Comparison of ENCODE assay signal across 27 mouse cellular contexts in genomic region chr11:76461201-76461600, GRCm38 (mm10). TPM values are rescaled to one million over a fixed set of nuclear protein-coding genes. Genes with fewer than 3 reads are reported as not detected.
DNase-seq lines count a peak whose midpoint lies in the region; ATAC-seq and TF ChIP-seq lines count a peak whose summit lies in the region.
"Had no signal": no experiment of that assay in that cellular context is flagged by ENCODE, and none has a peak within 500 bp of the region (broad histone marks: within the 10 kb centered on the region; RNA-seq: fewer than 3 reads in every experiment).

No protein-coding gene starts in this region.

- no peak for TF ChIP-seq EP300 in CH12.LX (IDR thresholded peaks at IDR 0.05; ENCODE audit: low read length)

- WGBS in heart, embryonic 12.5 days, result 50% methylated on average over 6 of the region's 6 CpGs

- peaks cover 50% of the 10 kb centered on the region for H3K36me3 ChIP-seq in heart, embryonic 12.5 days
- peaks cover 33 to 59% of the 10 kb centered on the region in 2 experiments for H3K36me3 ChIP-seq in CH12.LX (replicated peaks in 1 of 2; ENCODE audit: control insufficient read depth in 1 of 2, insufficient read depth in 1 of 2, low read length in 1 of 2)
- H3K36me3 ChIP-seq: liver, embryonic 15.5 days had no signal

- dilution Hi-C loops in CH12.LX (cut with MboI; ENCODE audit: extremely low pct_ligation_motif_present, extremely low pct_unique_long_range_greater_than_20kb, low sequenced_read_pairs), result no loop called here

- no peak for DNase-seq in heart, postnatal 10 days
- no peak for DNase-seq in layer of hippocampus, adult 2 months (ENCODE audit: low spot score in 2 of 2)
- no peak for DNase-seq in layer of hippocampus, postnatal 25 days (ENCODE audit: extremely low spot score in 1 of 2, low spot score in 1 of 2)
- DNase-seq in CH12.LX (ENCODE audit: extremely low read depth), result no peak
- peak; percentile 57 for DNase-seq in thymus, postnatal 0 days (ENCODE audit: low spot score)
- DNase-seq in lung, adult 18-20 months, result no peak
- no peak for DNase-seq in right cerebral cortex, postnatal 10 days (ENCODE audit: low spot score in 2 of 2)
- DNase-seq: adrenal gland, postnatal 25 days; cerebellum, adult 11-12 months; cerebellum, postnatal 10 days; gastrocnemius, postnatal 14 days; kidney, adult 11 months; kidney, postnatal 36 days; layer of hippocampus, postnatal 36 days; left cerebral cortex, postnatal 4 days; right cerebral cortex, postnatal 25 days had no signal

- no peaks in the 10 kb centered on the region for H3K27me3 ChIP-seq in heart, embryonic 12.5 days (replicated peaks)
- H3K27me3 ChIP-seq in CH12.LX (replicated peaks), result no peaks in the 10 kb centered on the region
- H3K27me3 ChIP-seq: embryonic facial prominence, embryonic 13.5 days; forebrain, embryonic 15.5 days; kidney, embryonic 15.5 days; liver, embryonic 15.5 days; lung, embryonic 15.5 days; midbrain, embryonic 15.5 days; stomach, embryonic 15.5 days had no signal

- no peak for TF ChIP-seq RAD21 in CH12.LX (IDR thresholded peaks at IDR 0.05; ENCODE audit: low read depth, low read length)

- no peak overlapping the region for H3K9ac ChIP-seq in heart, embryonic 12.5 days
- no peak overlapping the region for H3K9ac ChIP-seq in CH12.LX (ENCODE audit: insufficient read depth, low read depth)
- H3K9ac ChIP-seq: embryonic facial prominence, embryonic 13.5 days; forebrain, embryonic 15.5 days; kidney, embryonic 15.5 days; liver, embryonic 15.5 days; lung, embryonic 15.5 days; midbrain, embryonic 15.5 days; stomach, embryonic 15.5 days had no signal

- H3K4me2 ChIP-seq in heart, embryonic 12.5 days, result no peak overlapping the region
- no peak overlapping the region for H3K4me2 ChIP-seq in CH12.LX (ENCODE audit: insufficient read depth, low read depth, poor library complexity, severe bottlenecking)
- H3K4me2 ChIP-seq: embryonic facial prominence, embryonic 13.5 days; forebrain, embryonic 15.5 days; kidney, embryonic 15.5 days; liver, embryonic 15.5 days; lung, embryonic 15.5 days; midbrain, embryonic 15.5 days; stomach, embryonic 15.5 days had no signal

- ATAC-seq in heart, embryonic 12.5 days (ENCODE audit: insufficient number of reproducible peaks, low FRiP score), result 0 out of 2 replicates have a peak, but pooled peaks have one; percentile 10
- ATAC-seq: forebrain, embryonic 15.5 days; inflammation-experienced regulatory T-cells, adult 6 months; midbrain, embryonic 15.5 days had no signal

- H3K4me3 ChIP-seq in heart, embryonic 12.5 days, result no peak overlapping the region
- no peak overlapping the region for H3K4me3 ChIP-seq in layer of hippocampus, adult 2 months
- no peak overlapping the region for H3K4me3 ChIP-seq in CH12.LX (replicated peaks in 1 of 3; ENCODE audit: low read depth in 2 of 3, low read length in 2 of 3, poor library complexity in 1 of 3)
- H3K4me3 ChIP-seq: embryonic facial prominence, embryonic 13.5 days; forebrain, embryonic 10.5 days; forebrain, embryonic 15.5 days; kidney, embryonic 15.5 days; liver, embryonic 15.5 days; lung, embryonic 15.5 days; midbrain, embryonic 10.5 days; midbrain, embryonic 15.5 days; stomach, embryonic 15.5 days had no signal

- no peaks in the 10 kb centered on the region for H3K79me2 ChIP-seq in CH12.LX (replicated peaks; ENCODE audit: control insufficient read depth, extremely low read depth, insufficient read depth, poor library complexity, severe bottlenecking)

- H3K9me3 ChIP-seq in heart, embryonic 12.5 days (replicated peaks), result no peaks in the 10 kb centered on the region
- H3K9me3 ChIP-seq in CH12.LX (replicated peaks; ENCODE audit: low read length), result no peaks in the 10 kb centered on the region
- H3K9me3 ChIP-seq: embryonic facial prominence, embryonic 13.5 days; forebrain, embryonic 10.5 days; forebrain, embryonic 15.5 days; kidney, embryonic 15.5 days; liver, embryonic 15.5 days; lung, embryonic 15.5 days; midbrain, embryonic 10.5 days; midbrain, embryonic 15.5 days; stomach, embryonic 15.5 days had no signal

- H3K4me1 ChIP-seq in heart, embryonic 12.5 days (replicated peaks), result peaks cover 38% of the 10 kb centered on the region
- peaks cover 57 to 91% of the 10 kb centered on the region in 2 experiments for H3K4me1 ChIP-seq in CH12.LX (ENCODE audit: control insufficient read depth in 1 of 2, insufficient read depth in 2 of 2)

- no peak overlapping the region for H3K27ac ChIP-seq in heart, embryonic 12.5 days (ENCODE audit: poor library complexity, severe bottlenecking)
- H3K27ac ChIP-seq in layer of hippocampus, adult 2 months, result peak overlapping the region; percentile 21; the same call in 1 of the 2 replicates
- no peak overlapping the region; the same call in 1 of the 2 replicates for H3K27ac ChIP-seq in CH12.LX (ENCODE audit: insufficient read depth, low read depth)
- H3K27ac ChIP-seq: embryonic facial prominence, embryonic 13.5 days; forebrain, embryonic 10.5 days; forebrain, embryonic 15.5 days; kidney, embryonic 15.5 days; liver, embryonic 15.5 days; lung, embryonic 15.5 days; midbrain, embryonic 10.5 days; midbrain, embryonic 15.5 days; stomach, embryonic 15.5 days had no signal

- intact Hi-C loops in heart, postnatal 10 days (cut with DNase I), result no loop called here

- in situ Hi-C loops in CH12.LX (cut with MboI; ENCODE audit: low pct_ligation_motif_present, low pct_unique_long_range_greater_than_20kb, low sequenced_read_pairs), result no loop called here

- no peak for TF ChIP-seq CTCF in layer of hippocampus, adult 2 months (conservative IDR thresholded peaks at IDR 0.05)
- no peak for TF ChIP-seq CTCF in CH12.LX (conservative IDR thresholded peaks at IDR 0.05 in 1 of 2, IDR thresholded peaks at IDR 0.05 in 1 of 2; ENCODE audit: low read depth in 2 of 2, low read length in 2 of 2)

- no peak for TF ChIP-seq POLR2A in CH12.LX (IDR thresholded peaks at IDR 0.05; ENCODE audit: low read depth, low read length)

TF ChIP-seq in CH12.LX, 34 proteins besides CTCF, POLR2A, EP300 and RAD21:
- TF ChIP-seq POLR2AphosphoS2 (IDR thresholded peaks at IDR 0.05; ENCODE audit: low read depth, low read length) (no peak), ELF1 (IDR thresholded peaks at IDR 0.05; ENCODE audit: low read depth, low read length) (0 out of 2 replicates have a peak, but pooled peaks have one; percentile 14)

RNA-seq across cellular contexts. Expression of gene Timm22, which starts 54.4 kb away (rescaled TPM):
- polyA plus RNA-seq in heart, embryonic 12.5 days (2016; fragmentation: Nextera tagmentation; extraction: Ambion mirVana), result 94.5 and 102 TPM in 2 replicates
- 10 to 100 TPM; 43.4 to 51.7 TPM for total RNA-seq in heart, postnatal 10 days (2021)
- 10 to 100 TPM; 28.6 to 29.4 TPM for total RNA-seq in layer of hippocampus, adult 2 months (2021)
- total RNA-seq in layer of hippocampus, postnatal 25 days (2021), result 10 to 100 TPM; 25.9 to 39.4 TPM
- 53.8 and 65.2 TPM in 2 replicates for total RNA-seq in CH12.LX (2012; rRNA removed)
- total RNA-seq in CH12.LX (2014; rRNA removed), result 81.4 and 81.5 TPM in 2 replicates
- 44.6 and 62.5 TPM in 2 replicates for polyA plus RNA-seq in CH12.LX (2012; ENCODE audit: insufficient read length, low read depth)
- polyA plus RNA-seq in thymus, postnatal 0 days (2015; fragmentation: Nextera tagmentation; extraction: Ambion mirVana), result 116 and 117 TPM in 2 replicates
